Mouse (Mus musculus) lung, adult 2 months (tissue): ENCODE measurements around the gene Rin2.
"Not testable (repeated sequence)": the region's sequence is repeated elsewhere in the genome, so short reads cannot be mapped to it uniquely, and the experiment has no call there.

Source experiments
- CTCF ChIP-seq: fragments of 200-500 bp; IDR thresholded peaks from 2 replicates; pipeline ENCODE4 v1.5.1; 2011; ENCODE audit warnings: mild to moderate bottlenecking, low read length, control low read depth; ENCODE audit not compliant: insufficient read depth
- POLR2A ChIP-seq: fragments of 200-500 bp; IDR thresholded peaks from 2 replicates; pipeline ENCODE4 v1.6.1; 2011; ENCODE audit warnings: low read depth, mild to moderate bottlenecking, control low read depth, low read length, borderline replicate concordance; ENCODE audit errors: extremely low read depth

- not testable (repeated sequence) for TF ChIP-seq POLR2A, CTCF
Observed at GRCm38 (mm10) chr2:145900318-145900717, 225.3 kb downstream of the Rin2 start.
